Mouse (Mus musculus): ENCODE results near the gene Hdac7.

The Hdac7 gene

DNA sequence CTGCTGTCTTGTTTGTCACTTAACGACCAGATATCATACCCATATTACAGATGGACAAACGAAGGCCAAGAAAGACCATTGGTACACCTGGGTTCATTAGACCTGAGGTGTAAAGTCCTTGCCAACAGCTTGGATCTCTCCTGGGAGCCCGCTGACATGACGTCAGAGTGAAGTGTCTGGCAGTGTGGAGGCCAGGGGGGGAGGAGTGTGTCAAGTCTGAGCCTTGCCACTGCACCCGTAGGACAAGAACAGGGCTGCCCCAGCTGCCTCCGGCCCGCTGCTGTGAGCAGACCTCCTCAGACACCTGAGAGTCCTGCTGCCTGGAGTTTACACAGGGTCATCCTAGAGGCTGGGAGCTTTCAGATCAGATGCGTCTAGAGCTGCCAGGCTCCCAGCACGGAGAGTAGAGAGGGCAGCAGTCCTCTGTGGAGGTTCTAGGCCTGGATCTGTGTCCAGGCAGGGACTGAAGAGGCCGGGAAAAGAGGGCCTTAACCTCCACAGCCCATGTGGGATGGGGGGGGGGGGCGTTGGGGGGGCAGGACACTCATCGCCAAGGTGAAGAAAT is 100.3 kb downstream of the Hdac7 start:
- no peak for DNase-seq (ENCODE audit: low spot score)

GRCm38 (mm10) chr15:97743210-97743609 is 101.1 kb downstream of the Hdac7 start:
- no peak for DNase-seq (ENCODE audit: low spot score)
